Mouse (Mus musculus): ENCODE measurements around the gene Stn1.

Stn1 gene

DNA sequence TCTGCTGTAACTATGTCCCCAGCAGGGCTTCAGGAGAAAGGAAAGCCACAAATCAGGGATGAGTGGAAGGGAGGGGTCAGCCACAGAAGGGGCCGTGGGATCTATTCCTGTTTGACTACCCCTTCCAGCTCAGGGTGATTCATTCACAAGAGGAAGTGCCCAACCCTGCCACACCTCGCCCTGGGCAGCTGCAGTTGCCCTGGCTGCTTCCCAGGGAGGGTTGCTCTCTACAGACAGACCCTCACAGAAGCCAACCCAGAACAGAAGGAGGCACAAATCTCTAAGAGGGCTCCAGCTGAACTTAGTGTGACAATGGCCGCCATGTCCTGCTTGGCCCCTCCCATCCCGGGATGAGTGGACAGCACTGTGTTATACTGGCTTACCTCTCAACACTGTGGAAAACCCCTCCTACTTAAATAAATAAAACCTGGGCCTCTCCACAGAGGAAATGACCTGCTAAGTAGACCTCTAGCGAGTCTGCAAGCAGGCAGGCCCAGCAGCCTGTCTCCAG is 28.5 kb downstream of the Stn1 start:
- DNase-seq (ENCODE audit: low read depth), result peak; percentile 27

DNA sequence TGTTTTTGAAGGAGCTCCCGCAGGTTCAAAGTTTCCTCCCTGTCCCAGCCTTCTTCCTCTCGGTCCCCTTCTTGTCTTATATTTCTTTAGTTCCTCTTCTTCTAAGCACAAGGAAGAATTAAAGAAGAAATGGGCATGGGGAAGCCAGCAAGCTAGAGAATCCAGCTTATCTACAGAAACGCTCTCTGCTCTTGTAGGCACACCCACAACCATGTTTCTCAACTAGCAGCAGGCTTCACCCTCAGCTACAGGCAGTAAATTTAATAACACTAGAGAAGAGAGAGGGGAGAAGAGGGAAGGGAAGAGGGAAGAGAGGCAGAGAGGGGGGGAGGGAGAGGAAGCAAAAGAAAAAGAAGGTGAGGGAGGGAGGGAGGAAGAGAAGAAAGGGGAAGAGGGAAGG is 29.1 kb downstream of the Stn1 start:
- DNase-seq (ENCODE audit: low read depth), result no peak

DNA sequence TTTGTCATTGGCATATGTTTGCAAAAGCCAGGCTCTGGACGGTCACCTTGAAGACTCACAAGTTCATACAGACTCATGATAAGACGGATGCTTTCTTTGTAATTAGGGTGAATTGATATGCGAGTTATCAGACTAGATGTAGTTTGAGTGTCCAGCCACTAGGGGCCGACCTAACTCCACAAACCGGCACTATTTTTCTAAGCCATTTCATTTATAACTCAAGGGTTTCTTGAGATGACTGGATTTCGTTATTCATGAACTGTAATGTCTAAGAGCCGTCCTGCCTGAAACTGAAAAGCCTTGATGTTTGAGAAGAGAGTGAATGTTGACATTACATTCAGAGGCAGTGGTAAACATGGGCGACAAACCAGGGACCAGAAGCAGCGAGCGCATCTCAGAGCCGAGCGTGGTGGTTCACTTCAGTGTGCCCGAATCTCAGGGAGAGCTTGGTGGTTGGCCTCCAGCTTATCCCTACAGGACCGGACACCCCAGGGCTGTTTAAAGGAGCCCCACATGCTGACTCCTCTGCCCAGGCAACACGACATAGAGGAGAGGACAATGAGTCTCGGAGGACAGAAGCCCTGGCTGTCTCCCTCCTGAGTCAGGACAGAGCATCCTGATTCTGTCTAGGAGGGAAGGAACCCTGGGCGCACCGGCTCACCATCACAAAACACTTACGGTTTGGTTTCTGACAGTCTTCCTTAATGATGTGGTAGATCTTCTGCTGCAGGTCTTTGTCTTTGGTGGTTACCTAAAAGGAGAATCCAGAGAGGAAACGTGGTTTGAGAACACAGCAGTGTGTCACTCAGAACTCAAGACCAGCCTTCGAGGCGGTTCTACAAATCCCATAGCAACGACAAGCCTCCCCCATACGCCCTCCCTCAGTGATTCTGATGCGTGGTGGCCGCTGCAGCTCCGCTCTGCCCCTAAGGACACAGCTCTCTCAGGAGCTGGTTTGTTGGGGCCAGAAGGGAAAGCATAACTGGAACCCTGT is 29.9 kb downstream of the Stn1 start:
- peak; percentile 86 for DNase-seq (ENCODE audit: low read depth)

DNA sequence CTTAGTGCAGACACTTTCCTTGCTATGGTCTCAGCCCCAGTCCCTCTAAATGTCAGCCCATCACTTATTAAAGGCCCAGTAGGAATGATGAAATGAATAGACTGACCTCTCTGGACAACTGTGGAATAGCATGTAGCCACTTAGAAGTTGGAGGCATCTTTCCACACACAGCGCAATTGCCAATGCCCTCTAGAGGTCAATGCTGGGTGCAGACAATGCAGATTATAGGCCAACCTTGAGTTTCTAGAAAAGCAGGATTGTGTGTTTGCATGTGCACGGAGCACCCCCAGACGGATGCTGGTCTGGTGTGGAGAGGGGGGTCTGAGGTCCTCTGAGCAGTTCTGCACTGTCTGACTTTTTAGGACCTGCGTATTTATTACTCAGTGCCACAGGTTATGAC is 33.7 kb downstream of the Stn1 start:
- peak; percentile 65 for DNase-seq (ENCODE audit: low read depth)

DNA sequence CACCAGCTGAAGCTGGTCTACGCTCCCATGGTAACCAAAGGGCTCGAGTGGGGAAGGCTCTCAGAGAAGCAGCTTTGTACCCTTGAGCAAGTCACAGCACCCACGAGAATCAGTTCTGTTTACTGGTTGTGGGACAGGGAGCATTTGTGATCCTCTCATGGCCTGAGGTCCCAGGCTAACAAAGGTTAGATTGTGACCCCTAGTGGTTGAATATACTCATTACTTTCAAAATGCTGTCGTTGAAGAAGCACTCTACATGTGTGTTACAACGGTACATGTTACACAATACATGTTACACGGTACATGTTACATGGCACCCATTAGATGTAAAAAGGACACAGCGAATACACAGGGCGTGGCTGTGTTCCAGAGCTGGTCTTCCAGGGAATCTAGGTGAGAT is 34.7 kb downstream of the Stn1 start:
- peak; percentile 77 for DNase-seq (ENCODE audit: low read depth)

DNA sequence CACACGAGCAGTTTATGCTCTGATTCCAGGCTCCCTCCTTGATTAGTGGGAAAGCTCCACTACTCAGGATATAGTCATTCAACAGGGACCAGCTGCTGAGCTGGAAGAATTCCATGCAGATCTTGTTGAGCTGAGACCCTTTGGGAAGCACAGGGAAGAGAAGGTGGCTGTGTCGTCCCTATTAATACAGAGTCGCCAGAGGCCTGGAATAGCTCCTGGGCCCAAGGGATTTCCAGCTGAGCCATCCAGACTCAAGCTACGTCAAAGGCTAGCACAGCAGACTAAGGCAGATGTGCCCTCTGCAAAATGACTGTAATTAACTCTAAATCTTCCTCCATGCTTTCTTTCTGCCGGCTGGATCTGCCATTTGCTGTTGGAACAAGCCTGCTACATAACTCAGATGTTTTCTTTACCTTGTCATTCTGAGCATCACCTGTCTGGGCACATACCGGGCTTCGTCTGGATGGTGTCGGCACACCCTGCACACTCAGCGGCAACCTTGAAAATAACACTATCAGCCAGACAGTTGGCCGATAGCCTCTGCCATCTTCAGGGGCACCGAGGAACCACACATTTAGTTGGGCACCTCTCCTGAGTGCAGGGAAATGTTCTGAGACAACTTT is 36.8 kb downstream of the Stn1 start:
- no peak for DNase-seq (ENCODE audit: low read depth)

DNA sequence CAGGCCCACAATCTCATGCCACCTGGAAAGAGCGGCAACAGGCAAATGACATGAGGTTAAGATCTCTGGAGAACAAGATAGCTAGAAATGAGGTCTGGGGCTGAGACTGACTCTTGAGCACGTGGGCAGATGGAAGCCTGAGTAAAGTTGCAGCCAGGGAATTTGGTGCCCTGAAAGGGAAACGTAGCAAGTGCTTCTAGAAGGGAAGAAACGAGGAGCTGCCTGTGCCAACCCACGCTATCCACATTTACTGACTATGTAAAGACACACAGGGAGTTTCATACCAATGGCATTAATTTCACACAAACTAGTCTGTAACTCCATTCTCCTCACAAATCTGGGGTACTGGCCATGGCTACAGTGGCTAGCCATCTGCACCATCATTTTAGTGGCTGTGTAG is 37.5 kb downstream of the Stn1 start:
- DNase-seq (ENCODE audit: low read depth), result no peak

DNA sequence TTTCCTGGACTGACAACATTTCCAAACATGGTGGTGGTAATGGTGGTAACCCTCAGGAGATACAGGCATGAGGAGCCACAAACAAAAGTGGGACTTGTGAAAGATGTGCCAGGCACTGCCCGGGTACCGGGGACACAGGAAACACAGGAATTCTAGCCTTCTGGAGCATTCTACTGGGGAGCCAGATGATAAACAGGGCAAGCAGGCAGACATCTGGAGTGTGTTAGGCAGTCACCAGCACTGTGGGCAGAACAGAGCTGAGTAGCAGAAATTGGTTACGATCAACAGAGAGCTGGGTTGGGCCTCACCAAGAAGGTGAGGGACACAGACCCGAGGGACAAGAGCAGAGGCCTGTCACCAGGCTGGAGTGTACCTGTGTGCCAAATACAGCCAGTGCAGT is 38.4 kb downstream of the Stn1 start:
- no peak for DNase-seq (ENCODE audit: low read depth)

DNA sequence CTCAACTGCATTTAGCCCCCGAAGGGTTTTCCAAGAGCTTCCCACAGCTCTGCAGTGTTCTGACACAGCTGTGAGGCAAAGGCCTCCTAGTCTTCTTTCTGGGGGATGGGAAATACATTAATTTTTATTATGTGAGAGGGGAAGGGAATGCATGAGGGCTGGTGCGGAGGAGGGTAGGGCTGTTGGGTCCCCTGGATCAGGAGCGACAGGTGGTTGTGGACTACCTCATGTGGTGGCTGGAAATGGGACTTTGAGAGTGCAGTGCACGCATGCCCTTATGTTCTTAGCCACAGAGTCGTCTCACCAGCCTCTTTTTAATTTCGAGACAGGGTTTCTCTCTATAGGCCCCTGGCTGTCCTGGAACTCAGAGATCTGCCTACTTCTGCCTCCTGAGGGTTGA is 39.6 kb downstream of the Stn1 start:
- DNase-seq (ENCODE audit: low read depth), result no peak

DNA sequence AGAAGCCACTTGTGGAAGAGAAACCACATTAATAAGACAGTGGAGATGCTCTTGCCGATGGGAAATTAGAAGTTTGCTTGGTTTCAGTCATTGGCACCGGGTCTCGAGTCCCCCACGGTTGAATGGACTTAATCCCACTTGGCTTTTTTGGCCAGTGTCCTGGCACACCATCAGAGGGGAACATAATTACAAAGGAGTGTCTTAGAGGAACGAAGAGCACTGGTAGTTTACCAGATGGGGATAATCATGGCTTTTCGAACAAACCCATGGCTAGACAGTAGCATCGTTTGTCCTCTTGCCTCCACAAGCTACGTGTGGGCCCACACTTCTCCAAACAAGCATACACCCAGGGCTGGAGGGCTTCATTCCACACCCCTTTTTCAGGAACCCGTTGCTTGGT is 40.0 kb downstream of the Stn1 start:
- DNase-seq (ENCODE audit: low read depth), result no peak

DNA sequence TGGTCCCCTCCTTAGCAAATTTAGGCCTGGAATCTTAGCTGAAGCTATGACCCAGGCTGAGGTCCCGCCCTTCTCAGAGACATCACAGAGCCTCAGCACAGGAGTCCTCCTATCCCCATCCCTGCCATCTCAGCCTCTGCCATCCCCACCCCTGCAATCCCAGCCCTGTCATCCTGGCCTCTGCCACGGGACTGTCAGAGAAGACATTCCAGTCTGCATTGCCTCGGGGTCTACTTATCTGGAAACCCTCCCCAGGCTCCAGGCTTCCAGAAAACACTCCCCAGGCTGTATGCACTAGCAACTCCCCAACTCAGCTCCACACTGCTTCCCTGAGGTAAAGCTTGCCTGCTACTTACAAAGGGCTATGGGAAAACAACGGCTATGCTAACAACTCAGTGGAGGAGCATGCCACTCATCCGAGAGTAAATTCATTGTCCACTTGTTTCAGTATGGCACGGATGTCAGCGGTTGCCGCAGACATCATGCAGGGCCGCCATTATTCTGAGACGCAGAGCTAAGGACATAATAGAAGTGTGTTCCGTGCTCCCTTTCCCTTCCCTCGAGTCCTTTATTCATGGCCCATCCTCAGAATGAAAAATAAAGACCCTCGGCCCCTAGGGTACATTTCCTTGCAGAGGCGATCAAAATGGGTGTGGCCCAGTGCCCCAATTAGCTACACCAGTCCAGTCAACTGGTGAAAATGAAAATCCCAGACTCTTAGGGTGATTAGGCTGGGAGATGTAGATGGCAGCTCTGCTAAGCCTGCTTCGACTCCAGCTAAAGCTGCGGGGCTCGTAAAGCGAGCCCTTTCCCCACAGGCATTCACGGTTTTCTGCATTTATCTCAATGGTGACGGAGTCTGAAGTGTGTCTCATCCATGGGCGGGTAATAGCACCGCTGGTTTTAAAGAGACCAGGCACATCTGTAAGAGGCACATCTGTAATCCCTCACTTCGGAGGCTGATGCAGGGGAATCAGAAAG is 44.0 kb downstream of the Stn1 start:
- DNase-seq (ENCODE audit: low read depth), result no peak

DNA sequence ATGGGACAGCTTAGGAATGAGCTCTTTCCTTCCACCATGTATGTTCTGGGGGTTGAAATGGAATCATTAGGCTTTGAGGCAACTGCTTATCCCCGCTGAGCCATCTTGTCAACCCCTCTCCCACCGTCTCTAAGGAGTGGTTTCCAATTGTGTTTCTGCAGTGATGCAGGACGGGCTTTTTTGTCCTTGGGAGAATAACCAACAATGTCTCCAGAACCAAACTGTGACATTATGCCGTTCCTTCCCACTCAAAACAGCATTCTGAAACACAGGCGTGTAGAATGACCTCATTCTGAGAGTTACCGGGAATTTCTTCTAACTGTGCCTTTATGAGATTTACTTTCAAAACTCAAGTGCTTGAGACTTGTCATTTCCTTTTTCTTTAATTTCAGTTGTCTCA is 44.9 kb downstream of the Stn1 start:
- DNase-seq (ENCODE audit: low read depth), result no peak

DNA sequence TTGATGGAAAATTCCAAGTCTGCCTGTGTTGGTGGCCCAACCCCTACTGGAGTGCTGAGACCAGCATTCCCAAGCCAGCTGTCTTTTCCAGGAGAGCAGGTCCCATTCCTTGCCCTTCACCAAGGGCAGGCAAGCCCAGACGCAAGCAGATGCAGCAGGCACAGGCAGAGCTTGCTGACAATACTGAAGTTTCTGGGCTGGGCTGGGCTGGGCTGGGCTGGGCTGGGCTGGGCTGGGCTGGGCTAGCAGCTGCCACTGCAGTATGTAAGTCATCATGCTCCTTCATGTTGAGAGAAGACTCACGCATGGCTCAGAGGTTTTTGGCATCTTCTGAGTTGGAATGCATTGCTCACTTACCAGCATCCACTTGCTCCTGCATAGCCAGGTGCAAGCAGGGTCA is 45.5 kb downstream of the Stn1 start:
- no peak for DNase-seq (ENCODE audit: low read depth)

DNA sequence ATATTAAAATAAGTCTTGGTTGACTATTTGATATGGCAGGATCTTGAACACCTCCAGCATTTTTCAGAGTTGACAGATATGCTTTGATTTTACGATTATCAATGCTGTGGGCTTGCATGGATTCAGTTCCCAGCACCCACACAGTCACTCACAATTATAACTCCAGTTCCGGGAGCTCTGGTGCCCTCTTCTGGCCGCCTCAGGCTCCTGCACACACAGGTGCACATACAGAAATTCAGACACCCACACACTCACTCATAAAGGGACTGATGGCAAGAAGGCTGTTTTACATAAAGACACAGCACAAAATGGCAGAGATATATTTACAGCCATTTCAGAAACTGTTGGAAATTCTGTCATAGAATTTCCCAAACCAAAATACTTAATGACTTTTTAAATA is 48.1 kb downstream of the Stn1 start:
- DNase-seq (ENCODE audit: low read depth), result peak; percentile 31

DNA sequence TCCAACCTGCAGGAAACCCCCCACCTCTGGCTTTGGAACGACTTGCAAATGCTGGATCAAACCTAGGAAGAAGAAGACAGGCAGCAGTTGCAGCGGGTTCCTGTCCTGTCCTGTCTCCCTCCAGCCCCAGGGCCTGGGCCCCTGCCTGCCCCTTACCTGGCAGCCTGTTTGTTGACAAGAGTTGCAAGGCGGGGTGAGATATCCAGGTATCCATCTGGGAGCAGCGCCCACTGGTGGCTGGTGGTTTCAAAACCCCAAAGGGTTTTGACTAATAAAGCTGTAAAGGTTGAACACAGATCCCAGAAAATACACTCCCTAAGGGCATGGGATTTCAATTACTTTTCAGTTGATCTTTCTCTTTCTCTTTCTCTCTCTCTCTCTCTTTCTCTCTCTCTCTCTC is 49.1 kb downstream of the Stn1 start:
- DNase-seq (ENCODE audit: low read depth), result peak; percentile 66

DNA sequence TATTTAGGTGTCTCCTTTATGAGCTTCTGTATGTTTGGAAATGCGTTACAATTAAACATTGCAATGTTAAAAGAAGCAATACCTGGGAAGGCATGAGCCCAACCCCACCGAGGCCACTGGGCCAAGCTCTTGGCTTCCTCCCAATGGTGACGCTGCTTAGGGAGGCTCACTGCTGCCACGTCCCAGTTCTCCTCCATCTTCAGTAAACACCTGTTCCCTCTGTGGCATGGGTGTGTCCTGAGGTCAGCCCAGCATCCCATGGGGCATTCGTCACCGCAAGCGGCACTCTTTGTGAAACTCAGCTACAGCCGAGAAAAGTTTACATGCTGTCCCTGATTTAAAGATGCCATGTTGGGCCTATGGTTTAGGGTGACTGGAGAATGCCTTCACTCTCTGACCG is 49.7 kb downstream of the Stn1 start:
- no peak for DNase-seq (ENCODE audit: low read depth)

DNA sequence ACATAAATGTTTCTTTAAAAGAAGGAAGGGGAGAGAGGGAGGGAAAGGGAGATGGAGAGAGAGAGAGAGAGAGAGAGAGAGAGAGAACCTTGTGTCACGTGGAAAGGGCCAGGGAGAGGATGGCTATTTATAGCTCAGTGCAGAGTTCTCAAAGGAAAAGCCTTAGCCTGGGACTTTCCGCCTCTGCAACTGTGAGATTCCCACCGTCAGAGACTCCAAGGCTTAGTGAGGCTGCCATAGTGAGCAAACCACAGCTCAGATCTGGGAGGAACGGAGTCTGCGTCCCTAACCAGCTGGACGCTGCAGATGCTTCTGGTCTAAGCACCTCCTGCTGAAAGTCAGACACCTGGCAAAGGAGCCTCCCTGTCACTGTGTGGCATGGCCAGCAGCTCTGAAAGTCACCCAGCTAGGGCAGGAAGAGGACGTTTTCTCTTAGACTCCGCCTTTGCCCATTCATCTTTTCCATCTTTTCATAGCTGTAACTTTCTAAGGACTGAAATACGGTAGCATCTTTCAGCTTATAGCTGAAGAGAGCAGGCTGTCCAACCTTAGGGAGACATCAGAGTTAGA is 51.2 kb downstream of the Stn1 start:
- DNase-seq (ENCODE audit: low read depth), result no peak

DNA sequence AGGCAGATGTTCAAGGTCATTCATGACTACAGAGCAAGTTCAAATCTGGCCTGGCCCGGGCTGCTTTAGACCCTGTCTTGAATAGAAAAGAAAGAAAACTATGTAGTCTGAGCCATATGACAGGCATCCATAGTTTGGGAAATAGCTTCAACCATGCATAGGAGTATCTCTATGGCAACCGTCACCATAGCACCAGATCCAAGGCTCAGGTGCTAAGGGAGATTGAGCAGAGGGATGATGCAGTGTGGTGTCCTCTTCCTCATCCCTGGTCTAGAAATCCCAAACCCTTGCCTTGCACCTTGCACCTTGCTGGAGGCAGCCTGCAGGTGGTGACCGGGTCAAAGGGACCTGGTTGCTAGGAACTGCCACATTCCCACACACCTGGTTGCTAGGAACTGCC is 53.2 kb downstream of the Stn1 start:
- DNase-seq (ENCODE audit: low read depth), result no peak

DNA sequence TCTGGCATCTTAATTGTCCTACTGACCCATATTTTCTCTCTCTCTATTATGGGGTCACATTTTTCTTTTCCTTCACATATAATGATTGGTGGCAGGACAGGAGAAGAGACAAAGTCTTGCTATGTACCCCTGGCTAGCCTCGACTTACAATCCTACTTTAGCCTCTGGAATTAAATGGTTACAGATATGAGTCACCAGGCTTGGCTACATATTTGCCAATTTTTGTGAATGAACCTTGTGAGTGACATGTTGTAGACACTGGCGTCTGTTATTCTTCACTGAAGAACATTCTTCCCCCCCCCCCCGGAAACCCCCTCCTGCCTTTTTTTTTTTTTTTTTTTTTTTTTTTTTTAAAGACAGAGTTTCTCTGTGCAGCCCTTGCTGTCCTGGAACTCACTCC is 54.0 kb downstream of the Stn1 start:
- DNase-seq (ENCODE audit: low read depth), result no peak

DNA sequence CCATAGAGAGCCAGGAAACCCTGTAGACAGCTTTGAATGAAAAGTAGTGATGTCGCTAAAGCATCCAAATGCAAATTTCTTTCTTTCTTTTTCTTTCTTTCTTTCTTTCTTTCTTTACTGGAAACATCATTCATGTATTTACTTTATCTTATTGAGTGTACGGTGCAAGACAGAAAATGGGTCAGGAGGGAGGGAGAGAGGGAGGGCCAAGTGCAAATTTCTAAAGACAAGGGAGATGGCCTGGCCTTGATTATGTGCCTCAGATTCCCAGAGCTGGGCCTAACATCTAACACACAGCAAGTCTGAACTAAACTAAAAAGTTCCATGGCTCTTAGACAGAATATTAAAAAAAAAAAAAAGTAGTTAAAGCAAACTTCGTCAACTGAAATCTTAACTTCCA is 63.9 kb downstream of the Stn1 start:
- DNase-seq (ENCODE audit: low read depth), result no peak

DNA sequence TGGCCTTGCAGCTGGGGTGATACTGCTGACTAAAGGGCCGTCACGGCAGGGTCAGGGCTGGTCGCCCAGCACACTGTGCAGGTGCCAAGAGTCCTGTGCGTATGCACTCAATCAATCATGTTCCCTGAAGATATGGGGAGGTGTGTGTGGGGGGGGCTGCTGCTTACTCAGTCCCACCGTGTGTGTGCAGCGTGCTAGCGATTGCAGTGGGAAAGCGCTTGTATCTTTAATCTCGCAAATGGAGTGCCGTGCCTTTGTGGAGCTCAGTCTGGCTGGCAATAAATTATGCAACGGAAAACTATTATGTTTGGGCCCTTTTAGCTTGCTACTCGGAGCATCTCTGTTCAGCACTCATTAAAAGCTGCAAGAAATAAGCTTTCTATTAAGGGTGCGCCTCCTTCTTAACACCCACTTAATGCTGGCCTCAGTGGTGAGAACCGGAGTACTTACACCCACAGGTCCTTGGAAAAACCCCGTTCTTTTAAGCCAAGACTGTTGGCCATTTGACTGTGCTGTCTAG is 64.4 kb downstream of the Stn1 start:
- no peak for DNase-seq (ENCODE audit: low read depth)

DNA sequence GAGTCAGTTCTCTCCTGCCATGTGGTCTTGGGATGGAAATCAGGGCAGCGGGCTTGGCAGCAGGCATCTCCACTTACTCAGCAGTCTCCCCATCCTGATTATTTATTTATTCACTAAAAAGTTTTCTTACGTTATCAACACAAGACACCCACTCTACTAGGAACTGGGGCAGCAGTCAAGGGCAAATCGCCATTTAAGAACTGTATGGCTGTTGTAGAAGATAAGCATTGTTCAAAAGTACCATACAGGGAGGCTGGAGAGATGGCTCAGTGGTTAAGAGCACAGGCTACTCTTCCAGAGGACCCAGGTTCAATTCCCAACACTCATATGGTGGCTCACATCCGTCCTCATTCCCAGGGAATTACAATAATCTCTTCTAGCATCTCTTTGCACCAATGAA is 65.5 kb downstream of the Stn1 start:
- DNase-seq (ENCODE audit: low read depth), result no peak

All from naive thymus-derived CD4-positive, alpha-beta T cell, adult 2 months (primary cell).